Mouse (Mus musculus): ENCODE data around the gene Tnrc6c. TPM values are rescaled to one million over a fixed set of nuclear protein-coding genes. Genes with fewer than 3 reads are reported as not detected.

The Tnrc6c gene
- 6.1 and 7.4 TPM in 2 replicates for polyA plus RNA-seq (2016; fragmentation: Nextera tagmentation; extraction: Ambion mirVana)

DNA sequence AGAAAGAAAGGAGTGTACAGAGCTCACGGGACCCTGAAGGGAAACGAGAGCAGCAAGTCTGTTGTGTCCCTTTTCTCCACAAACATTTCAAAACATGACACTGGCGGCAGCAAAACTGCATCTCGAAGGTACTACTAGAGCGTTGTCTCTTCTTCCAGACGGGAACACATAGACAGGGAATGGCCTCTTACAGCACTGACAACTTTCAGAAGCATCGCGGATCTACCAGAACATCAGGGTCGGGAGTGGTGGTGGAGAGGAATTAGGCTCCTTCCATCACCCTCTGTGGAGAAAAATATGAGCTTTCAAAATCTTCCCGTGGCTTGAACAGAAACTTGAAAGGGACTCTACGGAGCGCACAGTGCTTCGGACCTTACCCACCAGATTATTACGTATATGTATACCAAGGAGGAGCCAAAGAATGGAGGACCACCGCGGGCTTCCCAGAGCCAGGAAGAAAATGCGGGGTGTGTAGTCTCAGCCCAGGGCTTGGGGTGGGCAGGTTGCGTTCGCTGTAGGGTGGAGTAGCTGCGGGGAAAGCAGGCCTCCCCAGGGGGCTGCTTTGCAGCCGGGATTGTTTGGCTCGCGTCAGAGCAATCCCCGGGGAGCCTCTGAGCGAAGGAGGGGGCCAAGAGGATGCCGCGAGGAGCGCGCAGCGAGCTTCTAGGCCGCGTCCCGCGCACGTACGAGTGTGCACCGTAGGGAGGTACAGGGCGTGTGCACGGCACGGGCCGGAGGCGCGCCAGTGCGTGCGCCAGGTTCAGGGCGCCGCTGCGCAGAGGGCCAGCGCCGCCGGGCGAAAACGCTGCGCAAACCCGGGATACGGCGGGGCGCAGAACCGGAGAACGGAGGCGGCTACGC, at the start of gene Tnrc6c:
TSS of gene Tnrc6c (plus strand) at position 799 of the 861 bp plus-strand sequence.
- Histone ChIP-seq H3K9me3 (no peaks in the 10 kb centered on the region), H3K4me1 (peaks cover 23% of the 10 kb centered on the region), H3K27ac (peak within 1 kb of the TSS; percentile 98), H3K4me3 (peak within 1 kb of the TSS; percentile 96), H3K36me3 (no peaks in the 10 kb centered on the region), H3K27me3 (ENCODE audit: insufficient read depth, poor library complexity, severe bottlenecking) (peaks cover 27% of the 10 kb centered on the region)
- WGBS = 1% methylated on average over 62 of the region's 62 CpGs
- peak; percentile 86 for DNase-seq (ENCODE audit: low spot score)

DNA sequence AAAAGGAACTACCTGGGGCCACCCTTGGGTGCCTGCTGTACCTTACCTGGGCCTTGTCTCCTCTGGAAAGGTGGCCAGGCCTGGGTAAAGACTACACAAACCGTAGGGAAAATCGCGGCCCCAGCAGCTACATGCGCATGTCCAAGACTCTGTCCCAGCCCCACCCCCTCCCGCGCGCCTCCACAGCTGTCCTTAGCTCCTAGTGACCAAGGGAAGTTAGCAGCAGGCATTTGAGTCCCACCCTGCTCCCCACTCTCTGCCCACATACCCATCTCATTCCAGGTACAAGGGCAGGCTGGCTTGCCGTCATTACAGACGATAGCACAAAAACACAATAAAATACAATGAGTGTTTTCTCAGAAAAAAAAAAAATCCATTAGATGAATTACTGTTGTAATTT, 48.0 kb upstream of the Tnrc6c start:
- Histone ChIP-seq H3K27ac (peak overlapping the region; percentile 36; the same call in 1 of the 2 replicates), H3K9me3 (no peaks in the 10 kb centered on the region), H3K4me1 (peaks cover 22% of the 10 kb centered on the region), H3K4me3 (peak overlapping the region; percentile 38), H3K27me3 (ENCODE audit: insufficient read depth, poor library complexity, severe bottlenecking) (peaks cover 70% of the 10 kb centered on the region), H3K36me3 (no peaks in the 10 kb centered on the region)
- WGBS = 31% methylated on average over 9 of the region's 9 CpGs
- DNase-seq (ENCODE audit: low spot score) = no peak

DNA sequence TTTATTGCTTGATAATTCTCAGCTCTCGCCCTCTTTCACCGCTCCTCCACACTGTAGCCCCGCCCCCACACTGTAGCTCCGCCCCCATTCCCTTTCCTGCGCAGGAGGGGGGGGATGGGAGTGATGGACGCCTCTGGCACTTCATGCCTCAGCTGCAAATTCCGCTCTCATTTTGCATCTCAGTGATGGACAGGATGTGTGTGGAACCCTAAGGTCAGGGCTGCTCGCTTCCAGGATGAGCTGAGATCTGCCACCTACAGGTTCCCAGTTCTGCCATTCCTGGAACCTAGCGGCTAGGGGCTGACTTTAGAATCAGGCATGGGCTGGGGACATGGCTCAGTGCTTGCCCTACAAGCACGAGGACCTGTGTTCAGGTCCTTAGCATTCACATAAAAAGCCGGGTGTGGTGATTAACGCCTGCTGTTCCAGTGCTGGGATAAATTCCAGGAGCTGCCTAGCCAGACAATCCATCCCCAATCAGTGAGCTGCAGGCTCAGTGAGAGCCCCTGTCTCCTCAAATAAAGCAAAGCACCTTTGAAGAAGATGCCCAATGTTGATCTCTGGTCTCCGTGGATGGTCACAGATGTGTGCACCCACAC, 47.4 kb upstream of the Tnrc6c start:
- Histone ChIP-seq H3K4me1 (peaks cover 22% of the 10 kb centered on the region), H3K4me3 (peak overlapping the region; percentile 38), H3K27ac (no peak overlapping the region), H3K36me3 (no peaks in the 10 kb centered on the region), H3K9me3 (no peaks in the 10 kb centered on the region), H3K27me3 (ENCODE audit: insufficient read depth, poor library complexity, severe bottlenecking) (peaks cover 68% of the 10 kb centered on the region)
- 8% methylated on average over 13 of the region's 13 CpGs for WGBS
- DNase-seq (ENCODE audit: low spot score) = no peak

DNA sequence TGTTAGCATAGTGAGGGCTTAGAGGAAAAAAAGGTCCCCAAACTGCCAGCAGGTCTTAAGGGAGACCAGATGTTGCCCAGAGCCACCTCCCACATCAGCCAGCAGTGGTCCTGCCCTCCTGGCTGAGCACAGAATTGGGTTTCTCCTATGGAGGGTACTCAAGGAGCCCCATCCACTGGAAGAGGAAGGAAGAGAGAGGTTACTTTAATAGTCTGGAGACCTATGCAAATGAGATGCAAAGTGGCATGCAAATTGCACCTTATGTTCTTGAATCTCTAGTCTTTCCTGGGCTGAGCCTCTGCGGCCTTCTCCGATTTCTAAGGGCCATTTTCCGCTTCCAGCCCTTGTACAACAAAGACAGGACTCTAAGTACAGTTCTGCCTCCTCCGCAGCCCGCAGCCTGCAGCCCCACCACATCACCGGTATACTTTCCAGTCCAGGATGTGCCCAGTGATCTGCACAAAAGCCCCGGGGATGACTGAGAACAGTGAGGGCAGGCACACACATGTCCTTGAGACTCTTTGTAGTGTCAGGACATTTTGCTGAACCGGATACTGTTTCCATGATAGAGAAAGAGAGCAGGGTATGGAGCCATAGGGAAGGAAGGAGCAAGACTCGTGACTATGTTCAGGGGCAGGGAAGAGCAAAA, 45.8 kb upstream of the Tnrc6c start:
- Histone ChIP-seq H3K27ac (no peak overlapping the region), H3K4me1 (peaks cover 22% of the 10 kb centered on the region), H3K36me3 (no peaks in the 10 kb centered on the region), H3K4me3 (no peak overlapping the region), H3K9me3 (no peaks in the 10 kb centered on the region), H3K27me3 (ENCODE audit: insufficient read depth, poor library complexity, severe bottlenecking) (peaks cover 68% of the 10 kb centered on the region)
- DNase-seq (ENCODE audit: low spot score) = no peak
- 55% methylated on average over 9 of the region's 9 CpGs for WGBS

DNA sequence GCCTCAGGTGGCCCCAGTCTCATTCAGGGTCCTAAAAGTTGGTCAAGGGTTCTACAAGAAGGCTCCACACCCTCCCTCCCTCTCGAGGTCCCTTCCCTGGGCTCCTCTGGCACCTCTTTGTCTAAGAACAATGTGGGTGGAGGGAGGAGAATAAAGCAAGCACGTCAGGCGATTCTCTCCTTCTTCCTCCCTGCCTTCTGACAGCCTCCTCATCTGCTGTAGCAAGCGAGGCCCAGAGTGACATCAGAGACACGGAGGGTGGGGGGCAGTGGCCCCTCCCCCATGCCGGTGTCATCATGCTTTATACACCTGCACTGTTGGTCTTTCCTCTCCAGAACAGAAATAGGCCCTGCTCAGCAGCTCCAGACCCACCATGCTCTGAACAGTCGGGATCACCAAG, 45.1 kb upstream of the Tnrc6c start:
- Histone ChIP-seq H3K9me3 (no peaks in the 10 kb centered on the region), H3K4me3 (no peak overlapping the region), H3K27ac (no peak overlapping the region), H3K4me1 (peaks cover 22% of the 10 kb centered on the region), H3K36me3 (no peaks in the 10 kb centered on the region), H3K27me3 (ENCODE audit: insufficient read depth, poor library complexity, severe bottlenecking) (peaks cover 67% of the 10 kb centered on the region)
- WGBS = 42% methylated on average over 7 of the region's 7 CpGs
- no peak for DNase-seq (ENCODE audit: low spot score)

DNA sequence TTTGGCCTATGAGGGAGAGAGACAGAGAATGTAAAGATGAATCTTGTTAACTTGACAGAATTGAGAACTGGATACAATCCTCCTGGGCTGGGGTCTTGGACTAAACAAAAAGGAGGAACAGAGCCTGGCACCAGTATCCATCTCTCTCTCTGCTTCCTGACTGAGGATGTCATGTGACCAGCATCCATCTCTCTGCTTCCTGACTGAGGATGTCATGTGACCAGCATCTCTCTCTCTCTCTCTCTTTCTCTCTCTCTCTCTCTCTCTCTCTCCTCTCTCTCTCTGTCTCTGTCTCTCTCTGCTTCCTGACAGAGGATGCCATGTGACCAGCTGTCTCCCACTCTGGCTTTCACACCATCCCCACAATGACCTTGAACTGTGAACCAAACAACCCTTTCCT, 43.5 kb upstream of the Tnrc6c start:
- Histone ChIP-seq H3K4me1 (peaks cover 27% of the 10 kb centered on the region), H3K9me3 (no peaks in the 10 kb centered on the region), H3K36me3 (no peaks in the 10 kb centered on the region), H3K27me3 (ENCODE audit: insufficient read depth, poor library complexity, severe bottlenecking) (peaks cover 68% of the 10 kb centered on the region), H3K27ac (no peak overlapping the region; the same call in 1 of the 2 replicates), H3K4me3 (peak overlapping the region; percentile 44; the same call in 1 of the 2 replicates)
- no peak for DNase-seq (ENCODE audit: low spot score)

DNA sequence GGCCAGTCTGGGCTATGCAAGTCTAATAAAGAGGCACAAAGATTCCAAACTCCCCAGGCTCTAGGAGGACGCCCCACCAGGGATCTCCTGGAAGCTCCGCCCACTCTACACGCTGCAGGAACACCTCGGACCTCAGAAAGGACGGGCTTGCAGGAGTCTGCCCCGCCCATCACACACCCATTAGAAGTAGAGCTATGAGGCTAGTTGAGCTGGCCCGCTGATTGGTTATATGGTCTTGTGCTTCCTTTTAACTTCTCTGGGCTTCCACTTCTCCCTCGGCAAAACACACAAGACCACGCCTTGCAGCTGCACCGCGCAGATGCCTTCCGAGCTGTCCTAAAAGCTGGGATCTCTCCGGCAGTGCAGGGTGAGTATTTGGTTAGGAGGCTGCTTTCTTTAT, 43.0 kb upstream of the Tnrc6c start:
- Histone ChIP-seq H3K27ac (peak overlapping the region; percentile 22; the same call in 1 of the 2 replicates), H3K27me3 (ENCODE audit: insufficient read depth, poor library complexity, severe bottlenecking) (peaks cover 70% of the 10 kb centered on the region), H3K9me3 (no peaks in the 10 kb centered on the region), H3K36me3 (no peaks in the 10 kb centered on the region), H3K4me3 (peak overlapping the region; percentile 44), H3K4me1 (peaks cover 24% of the 10 kb centered on the region)
- WGBS = 7% methylated on average over 13 of the region's 13 CpGs
- peak; percentile 84 for DNase-seq (ENCODE audit: low spot score)

DNA sequence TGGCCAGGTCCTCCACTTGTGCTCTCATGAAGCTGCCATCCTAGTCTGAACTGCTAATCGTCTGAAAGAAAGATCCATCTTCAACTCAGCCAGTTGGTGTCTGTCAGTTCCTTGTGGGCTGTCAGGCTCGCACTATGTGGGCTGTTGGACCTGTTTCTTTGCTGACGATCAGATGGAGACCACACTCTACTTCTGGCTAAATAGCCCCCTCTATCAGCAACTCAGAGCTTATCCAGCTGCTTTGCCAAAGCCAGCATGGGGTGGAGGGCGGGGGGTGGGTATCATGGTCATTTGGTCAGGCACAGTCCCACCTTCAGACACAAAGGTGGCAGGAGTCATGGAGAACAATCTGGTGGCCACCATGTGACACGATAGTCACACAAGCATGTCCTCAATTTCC, 42.2 kb upstream of the Tnrc6c start:
- no peak overlapping the region for H3K4me3 ChIP-seq
- peaks cover 16% of the 10 kb centered on the region for H3K4me1 ChIP-seq
- no peak for DNase-seq (ENCODE audit: low spot score)
- peaks cover 78% of the 10 kb centered on the region for H3K27me3 ChIP-seq (ENCODE audit: insufficient read depth, poor library complexity, severe bottlenecking)
- H3K27ac ChIP-seq = no peak overlapping the region
- WGBS = 40% methylated on average over 5 of the region's 5 CpGs
- H3K36me3 ChIP-seq = no peaks in the 10 kb centered on the region
- H3K9me3 ChIP-seq = no peaks in the 10 kb centered on the region

DNA sequence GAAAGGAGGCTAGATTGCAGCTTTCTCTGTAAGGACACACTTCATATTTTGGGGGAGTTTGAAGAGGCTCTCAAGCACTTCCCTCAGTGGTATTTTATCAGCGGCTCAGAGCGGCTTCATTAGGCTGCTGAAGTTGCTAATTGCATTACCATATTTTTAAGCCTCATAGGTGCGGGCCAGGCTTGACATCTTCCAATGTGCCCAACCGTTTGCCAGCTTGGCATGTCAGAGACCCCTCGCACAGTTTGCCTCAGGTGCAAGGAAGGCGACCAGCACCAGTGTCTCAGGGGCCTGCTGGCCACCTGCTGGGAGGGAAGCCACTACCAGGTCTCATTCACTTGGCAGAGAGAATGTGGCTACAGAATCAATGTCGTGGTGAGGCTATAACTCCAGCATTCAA, 41.2 kb upstream of the Tnrc6c start:
- H3K4me3 ChIP-seq = no peak overlapping the region
- peaks cover 87% of the 10 kb centered on the region for H3K27me3 ChIP-seq (ENCODE audit: insufficient read depth, poor library complexity, severe bottlenecking)
- no peak overlapping the region for H3K27ac ChIP-seq
- peaks cover 24% of the 10 kb centered on the region for H3K4me1 ChIP-seq
- no peaks in the 10 kb centered on the region for H3K9me3 ChIP-seq
- WGBS = 41% methylated on average over 7 of the region's 7 CpGs
- DNase-seq (ENCODE audit: low spot score) = no peak
- H3K36me3 ChIP-seq = no peaks in the 10 kb centered on the region

DNA sequence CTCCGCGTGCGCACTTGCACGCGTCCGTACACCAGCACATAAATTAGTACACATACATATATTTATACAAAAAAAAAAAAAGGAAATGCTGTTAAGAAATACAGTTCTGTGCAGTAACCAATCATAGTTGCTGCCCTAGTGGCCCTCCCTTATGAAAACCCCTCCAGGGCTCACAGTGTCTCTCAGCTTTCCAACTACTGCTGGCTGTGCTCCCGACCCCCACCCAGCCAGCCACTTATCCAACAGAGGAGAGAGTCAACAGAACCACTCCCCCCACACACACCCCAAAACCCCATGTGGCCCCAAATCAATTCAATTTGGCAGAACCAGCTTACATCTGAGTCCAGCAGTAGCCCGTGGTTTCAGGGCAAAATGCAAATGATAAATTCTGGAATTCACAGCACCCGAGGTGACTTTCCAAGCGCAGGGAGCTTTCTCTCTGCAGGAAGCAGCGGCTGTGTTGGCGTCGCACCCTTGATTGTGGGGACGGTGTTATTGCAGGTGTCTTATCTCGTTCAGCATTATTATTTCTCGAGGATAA, 36.7 kb upstream of the Tnrc6c start:
- Histone ChIP-seq H3K27ac (0 out of 2 replicates have a peak overlapping the region, but pooled peaks have one; percentile 39), H3K9me3 (no peaks in the 10 kb centered on the region), H3K27me3 (ENCODE audit: insufficient read depth, poor library complexity, severe bottlenecking) (peaks cover 73% of the 10 kb centered on the region), H3K36me3 (no peaks in the 10 kb centered on the region), H3K4me1 (peaks cover 25% of the 10 kb centered on the region), H3K4me3 (peak overlapping the region; percentile 35)
- 23% methylated on average over 16 of the region's 16 CpGs for WGBS
- no peak for DNase-seq (ENCODE audit: low spot score)

DNA sequence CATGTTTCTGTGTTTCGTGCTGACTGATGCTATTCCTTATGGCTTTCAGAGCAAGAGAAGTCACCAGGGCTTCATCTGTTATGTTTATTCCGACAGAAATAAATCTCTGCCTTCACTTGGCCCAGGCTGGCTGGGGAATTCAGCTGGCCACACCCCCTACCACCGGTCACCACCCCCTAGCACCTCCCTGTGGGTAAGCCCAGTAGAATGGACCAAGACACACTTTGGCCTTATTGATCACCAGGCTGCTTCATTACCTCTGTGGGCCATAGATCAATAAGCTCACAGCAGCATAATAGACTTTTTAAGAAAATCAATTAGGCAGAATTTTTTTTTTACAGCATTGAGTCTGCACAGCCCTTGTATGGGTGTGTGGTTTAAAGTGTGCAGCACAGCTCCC, 35.9 kb upstream of the Tnrc6c start:
- 20% methylated on average over 3 of the region's 3 CpGs for WGBS
- Histone ChIP-seq H3K4me3 (peak overlapping the region; percentile 35; the same call in 1 of the 2 replicates), H3K9me3 (no peaks in the 10 kb centered on the region), H3K36me3 (no peaks in the 10 kb centered on the region), H3K27ac (no peak overlapping the region), H3K27me3 (ENCODE audit: insufficient read depth, poor library complexity, severe bottlenecking) (peaks cover 65% of the 10 kb centered on the region), H3K4me1 (peaks cover 25% of the 10 kb centered on the region)
- DNase-seq (ENCODE audit: low spot score) = no peak

DNA sequence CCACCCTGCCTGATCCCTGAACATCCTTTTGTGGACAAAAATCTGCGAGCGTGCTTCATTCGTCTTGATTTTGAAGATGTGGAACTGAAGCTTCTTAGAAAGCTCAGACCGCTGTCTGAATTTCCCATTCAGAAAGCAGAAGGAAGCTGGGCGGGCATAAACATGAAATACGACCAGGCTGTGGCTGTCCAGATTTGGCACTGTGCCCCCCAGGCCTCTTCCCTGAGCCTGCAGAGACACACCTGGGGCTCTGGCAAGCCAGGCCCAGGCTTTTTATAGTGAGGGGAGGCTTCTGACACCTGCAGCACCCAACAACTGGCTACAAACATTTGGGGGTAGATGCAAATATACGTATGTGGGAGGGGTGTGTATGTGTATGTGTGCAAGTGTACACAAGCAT, 35.3 kb upstream of the Tnrc6c start:
- peaks cover 63% of the 10 kb centered on the region for H3K27me3 ChIP-seq (ENCODE audit: insufficient read depth, poor library complexity, severe bottlenecking)
- no peak overlapping the region for H3K4me3 ChIP-seq
- no peak for DNase-seq (ENCODE audit: low spot score)
- H3K4me1 ChIP-seq = peaks cover 25% of the 10 kb centered on the region
- no peaks in the 10 kb centered on the region for H3K9me3 ChIP-seq
- H3K27ac ChIP-seq = no peak overlapping the region
- no peaks in the 10 kb centered on the region for H3K36me3 ChIP-seq
- 83% methylated on average over 7 of the region's 7 CpGs for WGBS

DNA sequence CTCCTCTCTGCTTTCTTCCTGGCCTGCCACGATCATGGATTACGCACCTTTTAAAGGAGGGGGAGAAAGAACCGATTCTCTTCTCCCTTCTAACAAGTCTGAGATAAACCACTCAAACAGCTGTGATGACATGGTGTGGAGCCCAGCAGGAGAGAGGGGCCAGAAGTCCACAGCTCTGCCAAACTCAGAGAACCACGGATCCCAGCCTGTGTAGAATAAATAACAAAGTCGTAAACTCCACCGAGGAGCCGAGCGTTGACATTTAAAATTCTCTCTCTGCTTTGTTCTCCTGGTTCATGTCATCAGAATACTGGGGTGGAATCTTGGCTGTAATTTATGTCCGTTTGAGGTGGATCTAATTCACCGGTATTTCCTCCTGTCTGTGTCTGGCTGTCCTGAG, 34.5 kb upstream of the Tnrc6c start:
- H3K4me3 ChIP-seq = no peak overlapping the region
- peaks cover 25% of the 10 kb centered on the region for H3K4me1 ChIP-seq
- peaks cover 55% of the 10 kb centered on the region for H3K27me3 ChIP-seq (ENCODE audit: insufficient read depth, poor library complexity, severe bottlenecking)
- DNase-seq (ENCODE audit: low spot score) = no peak
- no peaks in the 10 kb centered on the region for H3K9me3 ChIP-seq
- no peak overlapping the region for H3K27ac ChIP-seq
- H3K36me3 ChIP-seq = no peaks in the 10 kb centered on the region
- WGBS = 40% methylated on average over 10 of the region's 10 CpGs
